Comparison of ENCODE assay signal across 8 mouse cellular contexts in the genomic region with DNA sequence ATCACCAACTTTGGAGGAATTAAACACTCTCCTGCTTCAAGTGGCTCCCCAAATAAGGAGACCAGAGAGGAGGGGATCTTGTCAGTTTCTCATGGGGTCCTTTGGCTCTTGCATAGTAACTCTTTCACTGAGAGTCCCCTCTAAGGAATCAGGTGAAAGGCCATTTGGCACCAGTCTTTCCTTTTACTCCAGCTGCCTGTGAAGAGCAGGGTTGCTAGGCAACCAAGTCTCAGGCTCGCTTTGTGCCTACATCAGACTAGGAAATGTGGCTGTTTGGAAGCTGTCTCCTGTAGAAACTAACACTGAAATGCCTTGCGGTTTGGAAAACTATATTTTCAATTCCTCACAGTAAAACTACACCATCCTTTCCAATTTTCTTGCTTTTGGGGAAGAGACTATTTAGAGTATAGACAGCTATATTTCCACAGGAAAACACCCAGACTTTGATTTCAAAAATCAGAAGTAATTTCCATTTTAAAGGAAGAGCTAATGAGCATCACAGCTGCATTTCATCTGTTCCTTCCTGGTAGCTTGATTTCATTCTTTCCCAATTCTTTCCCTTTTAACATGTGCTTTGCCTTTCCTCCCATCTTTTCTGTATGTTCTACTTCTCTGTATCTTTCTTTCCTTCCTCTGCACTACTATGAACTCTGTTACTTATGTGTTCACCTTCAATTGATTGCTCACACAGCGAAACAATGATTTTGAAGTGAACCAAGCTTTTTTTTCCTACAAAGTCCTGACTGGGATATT.
A peak's percentile ranks its signal among the peaks of the same experiment; 100 is the strongest.
DNase-seq lines count a peak whose midpoint lies in the region; ATAC-seq and TF ChIP-seq lines count a peak whose summit lies in the region.

No protein-coding gene starts in this region.

- no peaks in the 10 kb centered on the region for H3K9me3 ChIP-seq in ES-E14 (ENCODE audit: control insufficient read depth, insufficient read depth, low read depth, low read length)
- no peaks in the 10 kb centered on the region for H3K9me3 ChIP-seq in hindbrain, embryonic 14.5 days (ENCODE audit: control insufficient read depth, low read length)
- H3K9me3 ChIP-seq in limb, embryonic 12.5 days, result no peaks in the 10 kb centered on the region

- no peaks in the 10 kb centered on the region for H3K4me1 ChIP-seq in ES-E14 (ENCODE audit: control insufficient read depth in 2 of 2, insufficient read depth in 2 of 2, low read length in 2 of 2, poor library complexity in 1 of 2)
- H3K4me1 ChIP-seq in hindbrain, embryonic 14.5 days (replicated peaks; ENCODE audit: control insufficient read depth, insufficient read depth, low read length), result peaks cover 29% of the 10 kb centered on the region
- H3K4me1 ChIP-seq in limb, embryonic 12.5 days (replicated peaks), result peaks cover 26% of the 10 kb centered on the region

- peak overlapping the region; percentile 33 for H3K4me2 ChIP-seq in hindbrain, embryonic 14.5 days (replicated peaks)
- no peak overlapping the region; the same call in 1 of the 2 replicates for H3K4me2 ChIP-seq in limb, embryonic 12.5 days

- no peaks in the 10 kb centered on the region for H3K27me3 ChIP-seq in hindbrain, embryonic 14.5 days (ENCODE audit: control insufficient read depth, insufficient read depth, low read length)
- H3K27me3 ChIP-seq in limb, embryonic 12.5 days, result no peaks in the 10 kb centered on the region

- in situ Hi-C loops in ES-E14 (cut with MboI; ENCODE audit: low sequenced_read_pairs in 2 of 2, unreplicated experiment in 2 of 2), result no loop called here

- H3K36me3 ChIP-seq in ES-E14 (ENCODE audit: control insufficient read depth, insufficient read depth, low read length, poor library complexity, severe bottlenecking), result no peaks in the 10 kb centered on the region
- H3K36me3 ChIP-seq in hindbrain, embryonic 14.5 days (replicated peaks; ENCODE audit: control insufficient read depth, insufficient read depth), result no peaks in the 10 kb centered on the region
- no peaks in the 10 kb centered on the region for H3K36me3 ChIP-seq in limb, embryonic 12.5 days

- DNase-seq in ES-E14 (ENCODE audit: low read depth, low spot score), result peak; percentile 11
- peak; percentile 43 for DNase-seq in embryo, embryonic 11.5 days (ENCODE audit: low read depth, low spot score)
- peak; percentile 84 for DNase-seq in hindbrain, embryonic 14.5 days (ENCODE audit: low spot score)
- DNase-seq in right cerebral cortex, postnatal 4 days, result peak; percentile 39
- no peak for DNase-seq in adrenal gland, adult (ENCODE audit: inconsistent age in 2 of 2, low spot score in 1 of 2)
- no peak for DNase-seq in lung, postnatal 36 days
- DNase-seq in heart, postnatal 4 days, result no peak

- 10% methylated on average over 3 of the region's 3 CpGs for WGBS in hindbrain, embryonic 14.5 days
- WGBS in limb, embryonic 12.5 days, result 23% methylated on average over 3 of the region's 3 CpGs

- no peak overlapping the region for H3K4me3 ChIP-seq in ES-E14 (ENCODE audit: insufficient read depth in 1 of 2, low read depth in 1 of 2, low read length in 2 of 2, poor library complexity in 1 of 2, severe bottlenecking in 1 of 2)
- H3K4me3 ChIP-seq in hindbrain, embryonic 14.5 days (replicated peaks; ENCODE audit: low read length), result no peak overlapping the region
- H3K4me3 ChIP-seq in limb, embryonic 12.5 days (replicated peaks), result no peak overlapping the region

- no peak overlapping the region for H3K9ac ChIP-seq in ES-E14 (ENCODE audit: insufficient read depth, low read depth, low read length, poor library complexity, severe bottlenecking)
- peak overlapping the region; percentile 44 for H3K9ac ChIP-seq in hindbrain, embryonic 14.5 days
- H3K9ac ChIP-seq in limb, embryonic 12.5 days (replicated peaks), result no peak overlapping the region

- ATAC-seq in hindbrain, embryonic 14.5 days (ENCODE audit: low FRiP score), result peak; percentile 96
- ATAC-seq in limb, embryonic 12.5 days (ENCODE audit: insufficient number of reproducible peaks, insufficient read depth, low FRiP score, low TSS enrichment, low read depth), result peak; percentile 73; the same call in 1 of the 2 replicates

- no peak overlapping the region for H3K27ac ChIP-seq in ES-E14 (ENCODE audit: insufficient read depth, low read depth, low read length, poor library complexity, severe bottlenecking)
- peak overlapping the region; percentile 89 for H3K27ac ChIP-seq in hindbrain, embryonic 14.5 days
- H3K27ac ChIP-seq in limb, embryonic 12.5 days, result peak overlapping the region; percentile 62; the same call in 1 of the 2 replicates

TF ChIP-seq in ES-E14, 5 proteins besides CTCF, POLR2A, EP300 and RAD21:
- TF ChIP-seq ZC3H11A (IDR thresholded peaks at IDR 0.05; ENCODE audit: borderline replicate concordance, low read depth, low read length) (no peak), HCFC1 (IDR thresholded peaks at IDR 0.05; ENCODE audit: borderline replicate concordance, insufficient read depth, low read length) (no peak), MAFK (IDR thresholded peaks at IDR 0.05; ENCODE audit: insufficient read depth, low read depth, low read length) (no peak), ZNF384 (IDR thresholded peaks at IDR 0.05; ENCODE audit: low read depth, low read length) (no peak), CHD2 (IDR thresholded peaks at IDR 0.05; ENCODE audit: low read depth, low read length) (no peak)

Comparison
In these comparisons a context has a peak if more than half of its experiments do, and no peak if none do; other contexts are left out.
1. DNase-seq: peak in ES-E14 (single experiment), embryo, embryonic 11.5 days (single experiment), hindbrain, embryonic 14.5 days (single experiment) and right cerebral cortex, postnatal 4 days (single experiment); none in adrenal gland, adult (0 of 2), lung, postnatal 36 days (single experiment) and heart, postnatal 4 days (single experiment).